Mouse (Mus musculus): ENCODE data around the gene Canx.

DNA sequence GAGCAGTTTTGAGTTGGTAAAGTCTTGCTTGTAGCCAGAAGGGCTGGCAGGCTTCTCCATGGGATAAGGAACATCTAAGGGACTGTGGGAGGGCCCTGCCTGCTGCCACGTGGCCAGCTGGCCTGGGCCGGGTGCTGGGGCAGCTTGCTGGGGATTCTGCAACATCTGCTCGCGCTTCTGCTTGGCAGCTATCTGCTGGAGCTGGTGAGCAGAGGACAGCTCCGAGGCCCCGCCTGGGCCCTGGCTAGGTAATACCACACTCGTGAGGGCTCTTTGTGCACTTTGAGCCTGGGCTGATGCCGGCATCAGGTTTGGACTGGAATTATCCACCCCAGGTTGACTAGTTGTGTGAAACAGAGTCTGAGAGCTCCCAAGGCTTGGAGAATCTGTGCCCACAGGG lies 59.5 kb downstream of the Canx start:
- TF ChIP-seq CTCF (conservative IDR thresholded peaks at IDR 0.05 in 1 of 2, IDR thresholded peaks at IDR 0.05 in 1 of 2; ENCODE audit: low read depth in 2 of 2, low read length in 2 of 2): no peak
- TF ChIP-seq USF2 (conservative IDR thresholded peaks at IDR 0.05; ENCODE audit: low read depth, low read length): no peak
- no peak for TF ChIP-seq POLR2A (IDR thresholded peaks at IDR 0.05; ENCODE audit: low read depth, low read length)
- no peak for TF ChIP-seq MEF2A (IDR thresholded peaks at IDR 0.05; ENCODE audit: borderline replicate concordance, low read depth, low read length)
- TF ChIP-seq ELF1 (IDR thresholded peaks at IDR 0.05; ENCODE audit: low read depth, low read length): no peak
- no peak for TF ChIP-seq GABPA (IDR thresholded peaks at IDR 0.05; ENCODE audit: insufficient replicate concordance, low read depth, low read length)
- TF ChIP-seq TCF12 (IDR thresholded peaks at IDR 0.05; ENCODE audit: low read depth, low read length): no peak
- TF ChIP-seq RCOR1 (conservative IDR thresholded peaks at IDR 0.05; ENCODE audit: low read depth, low read length): no peak
- no peak for TF ChIP-seq CHD1 (IDR thresholded peaks at IDR 0.05; ENCODE audit: low read depth, low read length)
- no peak for TF ChIP-seq UBTF (IDR thresholded peaks at IDR 0.05; ENCODE audit: low read depth, low read length)

All from CH12.LX (cell line).